Mouse (Mus musculus): ENCODE results near the gene Zfp536.

The Zfp536 gene

DNA sequence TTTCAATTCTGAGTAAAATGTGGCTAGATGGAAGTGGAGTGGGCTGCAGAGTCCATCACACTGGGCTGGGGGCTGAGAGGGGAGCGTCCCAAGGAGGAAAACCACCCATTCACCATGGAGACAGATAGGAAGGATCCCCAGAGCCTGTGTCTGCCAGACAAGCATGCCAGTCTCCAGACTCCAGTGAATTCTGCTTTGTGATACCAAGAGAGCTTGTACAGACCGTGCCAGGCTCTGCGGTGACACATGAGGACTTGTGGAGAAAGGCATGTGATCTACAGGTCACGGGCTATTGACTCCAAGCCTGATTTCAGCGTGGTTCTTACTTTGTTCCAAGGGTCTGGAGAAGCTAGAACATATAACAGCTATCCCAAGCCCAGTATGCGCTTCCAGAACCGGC is 230.5 kb downstream of the Zfp536 start:
- DNase-seq: no peak

DNA sequence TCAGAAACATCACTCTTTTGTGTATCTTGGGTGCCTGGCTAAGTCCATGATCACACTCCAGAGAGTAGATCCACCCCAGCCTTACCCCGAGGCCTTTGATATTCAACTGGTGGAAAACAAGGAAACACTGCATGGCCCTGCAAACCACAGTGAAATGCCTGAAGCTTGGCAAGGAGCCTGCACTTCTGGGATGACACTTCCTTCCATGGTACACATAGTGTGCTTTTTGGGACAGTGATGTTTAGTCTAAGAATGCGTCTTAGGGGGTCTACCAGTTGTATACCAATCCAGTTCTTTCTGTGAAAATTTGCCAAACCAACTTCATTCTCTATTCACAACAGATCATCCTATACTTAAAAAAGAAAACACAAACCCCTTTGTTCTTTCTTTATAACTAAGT is 242.3 kb downstream of the Zfp536 start:
- DNase-seq: no peak

DNA sequence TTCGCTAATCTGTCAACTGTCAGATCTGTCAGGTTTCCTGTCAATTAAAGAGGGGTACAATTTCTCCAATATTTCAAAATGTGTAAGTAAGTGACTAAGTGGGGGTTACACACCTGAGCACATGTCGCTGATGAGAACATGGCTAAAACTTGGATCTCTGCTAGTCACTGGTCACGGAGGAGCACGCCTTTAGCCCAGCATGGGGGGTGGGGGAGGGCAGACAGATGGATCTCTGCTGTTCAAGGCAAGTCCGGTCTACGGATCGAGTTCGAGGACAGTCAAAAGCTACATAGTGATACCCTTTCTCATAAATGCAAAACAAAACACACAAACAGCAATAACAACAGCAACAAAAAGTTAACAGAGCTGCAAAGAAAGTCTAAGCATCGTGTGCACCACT is 245.1 kb downstream of the Zfp536 start:
- DNase-seq: no peak

DNA sequence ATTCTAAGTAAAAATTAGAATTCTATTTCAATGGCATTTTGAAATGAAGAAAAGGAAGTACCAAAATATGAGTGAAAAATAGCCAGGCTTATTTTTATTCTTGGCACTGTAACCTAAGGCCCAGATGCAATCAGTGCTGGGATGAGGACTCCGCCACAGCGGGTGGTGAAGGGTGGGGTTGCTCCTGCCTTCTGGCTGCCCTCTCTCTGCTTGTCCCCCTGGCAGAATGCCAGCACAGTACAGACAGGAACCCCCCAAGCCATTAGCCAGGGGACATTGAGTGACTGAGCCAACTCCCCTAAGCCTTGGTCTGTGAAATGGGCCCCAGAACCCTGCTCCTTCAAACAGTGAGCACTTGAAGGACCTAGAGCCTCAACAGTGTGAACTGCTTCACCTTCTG is 245.6 kb downstream of the Zfp536 start:
- DNase-seq: peak; percentile 73

DNA sequence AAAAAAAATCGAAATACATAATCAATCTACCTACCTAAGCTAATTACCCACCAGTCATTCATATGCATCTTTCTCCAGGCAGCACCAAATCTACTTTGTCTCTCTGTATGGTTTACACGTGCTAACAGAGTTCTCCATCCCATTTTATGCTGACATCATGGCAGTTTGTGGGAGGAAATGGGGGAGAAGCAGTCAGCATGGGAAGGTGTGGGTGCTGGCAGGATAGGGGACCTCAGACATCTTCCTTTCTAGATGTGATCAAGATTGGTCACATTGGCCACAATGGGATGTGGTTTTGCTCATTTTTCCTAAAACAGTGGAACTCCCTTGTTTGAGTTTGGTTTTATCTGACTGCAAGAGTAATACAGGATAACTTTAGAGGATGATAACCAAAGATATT is 252.0 kb downstream of the Zfp536 start:
- DNase-seq: no peak

DNA sequence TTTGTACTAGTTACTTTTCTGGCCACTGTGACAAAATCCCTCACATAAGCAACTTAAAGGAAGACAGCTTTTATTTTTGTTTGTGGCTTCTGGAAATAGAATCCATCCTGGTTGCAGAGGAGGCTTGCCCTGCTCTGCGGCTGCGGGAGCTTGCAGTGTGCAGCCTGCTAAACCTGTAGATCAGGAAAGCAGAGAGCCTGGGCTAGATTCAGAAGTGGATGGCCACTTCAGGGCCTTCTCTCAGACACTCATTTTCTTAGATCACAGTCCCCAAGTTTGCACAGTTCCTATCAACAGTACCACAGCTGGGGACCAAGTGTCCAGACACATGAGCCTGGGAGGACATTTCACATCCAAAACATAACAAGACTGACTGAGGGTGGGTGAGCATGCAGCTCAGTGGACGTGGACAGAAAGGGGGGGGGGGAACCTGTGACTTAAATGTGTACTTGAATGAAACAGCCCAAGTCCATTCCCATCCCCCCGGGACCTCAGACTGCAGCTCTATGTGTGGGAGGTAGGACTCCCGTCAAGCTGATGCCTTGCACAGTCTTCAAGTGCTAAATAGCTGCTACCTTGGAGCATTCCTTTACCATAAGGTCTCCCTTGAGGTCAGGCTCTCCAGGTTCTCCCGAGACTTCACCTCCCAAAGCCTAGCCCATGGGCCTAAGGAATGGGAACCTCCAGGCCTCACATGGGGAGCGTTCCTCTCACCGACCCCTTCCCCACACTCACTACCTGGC is 262.3 kb downstream of the Zfp536 start:
- DNase-seq: no peak

DNA sequence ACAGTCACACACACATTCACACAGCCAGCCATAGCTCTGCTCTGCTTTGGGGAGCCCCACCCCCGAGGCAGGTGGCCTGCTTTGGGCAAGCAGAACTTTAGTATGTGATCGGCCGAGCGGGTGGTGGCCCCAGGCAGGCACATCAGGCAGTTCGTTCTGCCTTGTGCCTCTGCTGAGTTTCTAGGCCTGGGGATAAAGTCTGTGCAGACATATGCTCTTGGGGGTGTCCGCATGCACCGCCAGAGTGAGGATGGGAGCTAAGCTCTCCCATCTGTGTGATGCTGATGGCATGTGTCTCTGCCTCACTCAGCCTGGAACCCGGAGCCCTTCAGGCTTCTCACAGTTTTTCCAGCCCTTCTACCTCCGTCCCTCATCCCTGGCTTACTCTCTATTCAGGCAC is 263.7 kb downstream of the Zfp536 start:
- no peak for DNase-seq

DNA sequence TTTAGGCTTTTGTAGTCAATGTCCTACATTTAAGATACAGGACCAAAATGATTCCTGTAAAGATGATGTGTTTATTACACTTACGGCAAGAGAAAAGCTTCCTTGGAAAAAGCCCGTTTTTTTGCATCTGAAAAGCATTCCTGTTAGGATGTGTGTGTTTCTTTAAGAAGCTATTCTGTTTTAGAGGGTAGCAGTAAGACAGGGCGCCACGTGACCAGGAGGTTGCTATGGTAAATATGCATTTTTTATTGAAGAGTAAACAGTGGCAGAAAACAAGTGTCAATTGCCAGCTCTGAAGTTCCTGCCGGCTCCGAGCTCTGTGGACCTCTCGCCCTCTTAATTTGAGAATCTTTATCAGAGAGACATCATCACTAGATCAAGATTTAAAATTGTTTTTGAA is 267.9 kb downstream of the Zfp536 start:
- DNase-seq: no peak

DNA sequence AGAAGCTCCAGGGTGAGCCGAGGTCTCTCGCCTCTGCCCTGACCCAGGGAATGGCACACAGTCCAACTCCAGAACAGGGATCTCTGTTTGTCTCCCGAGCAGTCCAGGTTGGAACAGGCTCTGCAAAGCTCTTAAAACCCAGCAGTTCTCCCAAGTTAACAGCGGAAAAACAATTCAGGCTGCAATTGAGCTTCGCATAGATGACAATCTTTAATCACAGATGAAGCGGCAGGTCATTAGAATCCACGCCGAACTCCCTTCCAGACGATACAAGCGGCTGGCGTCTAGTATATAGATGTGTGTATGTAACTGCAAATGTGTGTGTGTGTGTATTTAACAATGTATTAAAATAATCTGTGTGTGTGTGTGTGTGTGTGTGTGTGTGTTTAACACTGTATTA is 268.3 kb downstream of the Zfp536 start:
- no peak for DNase-seq

DNA sequence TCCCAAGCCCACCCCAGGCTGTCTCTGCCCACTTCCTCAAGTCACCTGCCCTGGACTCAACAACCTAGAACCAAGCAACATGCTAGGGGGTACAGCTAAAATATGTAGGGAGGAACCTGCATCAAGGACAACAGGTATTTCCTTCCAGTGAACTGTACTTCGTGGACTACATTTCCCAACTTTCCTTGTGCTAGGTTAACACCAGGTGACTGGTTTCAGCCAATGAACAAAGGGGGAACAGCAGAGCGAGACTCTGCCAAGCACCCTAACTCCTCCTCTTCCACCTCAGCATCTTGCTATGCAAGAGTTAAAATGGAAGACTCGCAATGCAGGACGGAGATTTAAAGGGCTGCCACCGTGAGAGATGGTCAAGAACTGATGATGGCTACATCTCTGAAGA is 274.6 kb downstream of the Zfp536 start:
- DNase-seq: no peak

DNA sequence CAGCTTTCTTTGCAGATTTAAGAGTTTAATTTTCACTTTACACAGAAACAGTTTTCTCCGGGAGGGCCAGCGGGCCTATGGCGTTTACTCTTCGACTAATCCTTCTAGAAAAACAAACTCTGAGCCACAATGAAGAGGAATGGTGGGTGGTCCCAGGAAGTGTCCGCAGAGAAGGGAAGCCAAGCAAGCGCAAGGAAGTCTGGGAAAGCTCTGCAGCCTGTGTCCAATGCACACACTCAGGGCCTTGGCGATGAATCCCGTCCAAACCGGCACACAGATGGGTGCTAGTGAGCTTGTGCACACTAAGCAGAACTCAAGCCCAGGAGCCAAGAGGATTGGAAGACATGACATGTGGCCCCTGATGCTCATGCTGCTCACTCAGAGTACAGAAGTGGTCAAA is 276.9 kb downstream of the Zfp536 start:
- DNase-seq: no peak

DNA sequence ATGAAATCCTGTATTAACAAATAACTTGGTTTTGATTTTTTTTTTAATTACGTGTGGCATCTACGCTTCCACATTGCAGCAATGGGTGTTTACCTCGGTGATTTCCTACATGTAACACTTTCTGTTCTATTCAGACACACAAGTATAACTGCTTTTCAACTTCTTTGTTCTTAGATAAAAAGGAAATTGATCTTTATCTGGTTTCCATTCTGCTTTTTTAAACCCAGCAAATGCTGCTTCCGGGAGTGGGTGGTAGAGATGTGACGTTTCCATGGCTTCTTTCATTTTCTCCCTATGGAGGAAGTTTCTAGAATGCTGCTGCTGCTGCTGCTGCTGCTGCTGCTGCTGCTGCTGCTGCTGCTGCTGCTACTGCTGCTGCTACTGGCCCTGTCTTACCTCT is 283.1 kb downstream of the Zfp536 start:
- no peak for DNase-seq

DNA sequence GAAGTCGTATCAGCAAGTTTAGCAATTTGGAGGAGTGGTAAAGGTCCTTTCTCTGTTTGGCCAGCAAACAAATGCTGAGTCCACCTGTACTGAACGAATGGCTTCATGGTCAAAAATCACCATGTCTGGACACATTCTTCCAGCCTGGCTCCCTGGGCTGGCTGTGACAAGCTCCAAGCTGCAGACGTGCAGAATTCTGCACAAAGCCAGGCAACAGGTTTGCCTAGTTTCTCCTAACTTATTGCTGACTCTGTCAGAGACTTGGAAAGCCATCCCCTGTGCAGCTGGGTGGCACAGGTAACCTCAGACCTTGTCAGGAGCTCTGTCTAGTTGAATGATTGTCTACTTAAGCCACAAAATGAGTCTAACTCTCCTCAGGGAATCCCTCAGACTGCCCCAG is 288.5 kb downstream of the Zfp536 start:
- no peak for DNase-seq

DNA sequence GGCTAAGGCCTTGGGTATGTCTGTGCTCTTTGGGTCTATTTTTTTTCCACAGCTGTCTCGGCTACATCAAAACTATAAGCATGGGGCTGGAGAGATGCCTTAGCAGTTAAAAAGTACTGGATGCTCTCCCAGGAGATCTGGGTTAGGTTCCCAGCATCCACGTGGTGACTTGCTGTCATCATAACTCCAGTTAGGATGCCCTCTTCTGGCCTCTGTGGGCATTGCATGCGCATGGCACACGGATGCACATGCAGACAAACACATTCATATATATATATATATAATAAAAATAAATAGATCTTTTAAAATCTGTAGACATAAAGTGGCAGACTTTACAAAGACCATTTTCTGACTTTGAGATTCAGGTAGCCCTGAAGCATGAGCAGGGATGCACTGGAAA is 290.9 kb downstream of the Zfp536 start:
- DNase-seq: no peak

DNA sequence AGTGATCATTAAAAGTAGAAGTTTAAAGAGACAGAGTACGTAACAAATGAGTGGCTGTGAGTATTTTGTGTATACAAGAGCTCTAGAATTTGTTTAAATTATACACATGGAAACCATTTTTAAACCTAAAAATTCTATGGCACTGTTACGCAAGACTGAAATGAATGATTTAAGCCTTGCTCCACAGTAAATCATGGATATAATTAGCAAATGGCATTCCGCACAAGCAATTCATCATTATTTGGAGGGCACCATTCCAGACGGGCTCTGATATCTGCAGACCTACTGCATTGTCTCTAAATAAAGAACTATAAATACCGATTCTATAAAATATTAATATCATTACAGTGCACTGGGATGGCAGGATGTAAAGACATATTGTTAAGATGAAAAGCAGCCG is 292.3 kb downstream of the Zfp536 start:
- no peak for DNase-seq

DNA sequence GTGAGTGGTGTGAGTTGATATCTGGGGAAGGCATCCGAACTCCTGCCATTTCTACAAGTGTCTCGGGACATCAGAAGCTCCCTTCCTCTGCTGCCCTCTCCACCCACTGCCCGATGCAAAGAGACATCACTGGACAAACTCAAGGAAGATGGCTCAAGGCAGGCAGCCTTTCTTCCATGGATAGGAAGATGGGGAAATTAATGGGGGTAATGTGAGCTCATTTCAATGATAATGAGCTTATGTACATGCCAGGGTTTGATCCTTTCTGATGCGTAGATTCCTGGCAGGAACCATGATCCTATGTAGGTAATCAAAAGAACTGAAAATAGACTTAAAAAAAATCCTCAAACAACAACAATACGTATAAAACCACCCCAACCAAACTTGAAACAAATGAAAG is 296.1 kb downstream of the Zfp536 start:
- DNase-seq: no peak

DNA sequence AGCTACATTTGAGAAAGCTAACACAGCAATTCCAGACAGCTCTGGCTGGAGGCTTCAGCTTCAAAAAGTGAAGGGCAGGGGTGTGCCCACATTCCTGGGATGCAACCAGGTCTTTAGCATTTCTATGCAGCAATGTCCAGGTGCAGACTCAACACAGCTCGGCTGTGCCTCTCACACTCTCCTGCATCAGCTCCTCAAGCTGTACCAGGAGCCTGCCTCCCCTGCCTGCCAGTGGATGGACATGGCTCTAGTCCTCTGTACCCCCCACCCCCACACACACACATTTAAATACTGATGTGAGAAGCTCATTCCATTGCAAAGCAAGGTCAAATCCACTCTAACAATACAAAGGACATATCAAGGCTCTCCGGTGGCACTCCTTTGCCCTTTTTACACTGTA is 298.0 kb downstream of the Zfp536 start:
- DNase-seq: no peak

DNA sequence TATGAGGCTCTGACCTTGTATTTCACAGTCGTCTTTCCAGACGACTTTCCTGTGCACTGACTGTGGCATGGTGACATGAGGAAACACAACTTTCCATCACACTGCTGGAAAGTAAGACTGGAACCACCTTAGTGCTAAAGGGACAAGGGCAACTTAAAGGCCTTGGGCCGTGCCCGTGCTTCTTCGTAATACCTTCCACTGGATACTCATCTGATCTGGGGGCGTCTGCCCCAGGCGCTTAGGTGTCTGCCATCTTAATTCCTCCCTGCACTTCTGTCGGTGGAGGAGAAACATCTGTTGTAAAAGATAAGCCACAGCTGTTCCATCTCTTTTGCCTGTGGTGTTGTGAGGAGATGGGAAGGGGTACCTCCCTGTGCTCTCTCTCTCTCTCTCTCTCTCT is 299.2 kb downstream of the Zfp536 start:
- no peak for DNase-seq

DNA sequence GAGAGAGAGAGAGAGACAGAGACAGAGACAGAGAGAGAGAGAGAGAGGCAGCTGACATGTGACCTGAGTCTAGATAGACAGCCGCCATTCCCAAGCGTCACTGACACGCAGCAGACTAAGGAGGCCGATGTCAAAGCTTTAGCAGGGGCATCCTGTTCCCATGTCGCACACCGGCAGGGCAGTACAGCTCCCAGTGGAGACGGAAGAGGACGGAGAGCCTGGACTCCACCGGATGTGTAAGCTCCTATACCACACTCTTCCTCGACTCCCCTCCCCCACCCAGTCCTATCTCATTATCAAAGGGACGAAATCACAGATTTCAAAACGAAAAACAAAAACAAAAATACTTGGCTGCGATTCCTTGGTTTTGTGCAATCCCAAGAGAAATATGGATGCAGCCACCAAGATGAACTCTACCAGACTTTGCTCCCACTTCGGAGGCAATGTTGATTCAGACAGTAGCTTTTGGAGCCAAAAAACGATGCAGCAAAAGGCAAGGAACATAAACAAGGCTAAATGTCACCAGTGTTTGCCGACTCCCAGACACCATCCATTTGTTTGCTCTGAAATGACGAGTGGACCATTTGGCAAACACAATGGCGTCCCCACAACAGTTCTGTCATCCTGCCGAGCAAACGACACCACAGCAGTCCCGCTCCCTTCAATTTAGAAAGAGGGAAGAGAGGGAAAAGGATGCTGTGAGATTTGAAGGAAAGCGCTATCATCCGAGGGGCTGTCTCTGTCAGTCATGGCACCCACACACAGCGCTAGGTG is 299.9 kb downstream of the Zfp536 start:
- DNase-seq: no peak

DNA sequence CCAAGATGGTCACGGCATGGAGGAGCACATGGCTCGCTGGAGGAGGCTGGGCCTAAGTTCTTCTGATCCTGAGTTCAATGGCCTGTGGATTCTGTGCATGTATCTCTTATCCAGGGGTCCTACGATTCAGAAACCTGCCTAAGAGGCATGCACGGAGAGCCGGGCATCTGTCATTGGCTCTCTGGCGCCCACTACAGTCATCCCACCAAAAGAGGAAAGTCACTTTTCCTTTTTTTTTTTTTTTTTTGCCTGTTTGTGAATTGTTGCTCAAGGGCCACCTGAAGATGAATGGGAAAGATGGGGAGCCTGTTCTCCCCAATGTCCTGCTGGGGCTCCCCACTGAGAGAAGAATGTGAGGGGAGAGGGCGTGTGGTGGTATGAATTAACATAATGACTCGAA is 301.7 kb downstream of the Zfp536 start:
- DNase-seq: no peak

DNA sequence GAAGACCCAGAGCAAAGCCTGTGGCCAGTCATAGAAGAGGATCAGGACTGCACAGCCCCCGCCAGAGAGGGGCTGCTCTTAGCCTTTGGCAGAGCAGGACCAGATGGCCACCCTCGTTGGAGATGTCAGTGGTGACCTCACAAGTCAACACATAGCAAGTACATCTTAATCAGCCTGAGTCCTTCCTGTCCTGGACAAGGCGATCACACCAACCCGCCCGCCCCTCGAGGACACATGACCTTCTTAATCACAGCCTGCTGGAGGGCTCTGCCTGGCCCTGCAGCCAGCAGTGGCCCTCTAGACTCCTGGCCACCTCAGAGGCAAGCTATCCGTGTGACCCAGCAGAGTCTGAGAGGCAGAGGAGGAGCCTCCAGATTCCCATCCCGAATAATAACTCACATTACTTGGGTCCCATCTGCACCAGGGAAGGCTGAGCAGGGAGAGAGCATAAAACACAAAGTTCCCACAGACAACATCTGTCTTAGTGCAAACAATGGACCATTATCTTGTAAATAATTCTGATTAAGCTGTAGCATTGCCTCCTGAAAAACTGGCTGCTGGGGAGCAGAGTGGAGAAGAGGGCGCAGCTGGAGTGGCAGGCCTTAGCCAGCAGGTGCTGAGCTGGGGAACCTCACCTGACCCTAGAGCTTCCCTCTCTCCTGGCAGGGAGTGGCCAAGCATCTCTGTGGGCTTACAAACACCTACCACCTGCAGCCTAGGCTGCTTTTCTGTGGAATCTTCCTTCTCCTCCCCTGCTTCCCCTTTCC is 306.8 kb downstream of the Zfp536 start:
- DNase-seq: no peak

DNA sequence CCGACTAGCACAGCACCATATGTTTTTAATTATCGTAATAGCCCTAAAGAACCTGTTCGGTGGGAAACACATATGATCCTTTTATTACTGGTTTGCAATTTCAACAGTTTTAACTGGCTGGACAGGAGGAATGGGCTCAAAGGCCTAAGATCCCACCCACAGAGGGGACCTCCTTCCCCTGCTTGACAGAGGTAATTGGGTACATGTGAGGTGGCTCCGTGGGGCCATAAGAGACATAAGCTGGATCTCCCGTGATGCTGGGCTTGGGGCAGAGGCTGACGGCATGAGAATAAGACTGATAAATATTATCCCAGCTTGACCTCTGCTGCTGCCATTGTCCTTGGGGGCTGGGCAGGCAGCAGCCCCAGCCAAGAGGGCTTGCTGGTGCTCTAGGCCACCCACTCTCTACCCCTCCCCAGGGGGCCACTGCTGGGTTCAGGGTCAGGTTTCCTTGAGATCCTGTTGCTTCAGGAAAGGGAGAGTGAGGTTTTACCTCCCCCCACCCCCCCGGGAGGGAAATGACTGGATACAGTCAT is 309.2 kb downstream of the Zfp536 start:
- DNase-seq: no peak

DNA sequence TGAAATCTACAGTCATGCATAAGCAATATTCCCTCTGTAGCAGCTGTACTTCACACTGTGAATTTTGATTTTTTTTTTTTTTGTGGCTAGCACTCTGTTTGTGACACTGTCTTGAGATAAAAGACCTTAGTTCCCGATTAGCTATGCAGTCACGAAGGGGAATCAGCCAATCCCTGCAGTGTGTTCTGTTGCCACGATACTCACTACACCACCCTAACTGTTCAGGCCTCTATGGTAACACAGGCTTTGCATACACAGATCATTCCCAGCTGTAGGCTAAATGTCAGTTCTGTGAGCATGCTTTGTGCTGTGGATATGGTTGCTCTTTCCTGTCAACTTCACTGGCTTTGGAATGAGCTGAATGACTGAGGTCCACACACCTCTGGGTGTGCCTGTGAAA is 325.9 kb downstream of the Zfp536 start:
- DNase-seq: no peak

DNA sequence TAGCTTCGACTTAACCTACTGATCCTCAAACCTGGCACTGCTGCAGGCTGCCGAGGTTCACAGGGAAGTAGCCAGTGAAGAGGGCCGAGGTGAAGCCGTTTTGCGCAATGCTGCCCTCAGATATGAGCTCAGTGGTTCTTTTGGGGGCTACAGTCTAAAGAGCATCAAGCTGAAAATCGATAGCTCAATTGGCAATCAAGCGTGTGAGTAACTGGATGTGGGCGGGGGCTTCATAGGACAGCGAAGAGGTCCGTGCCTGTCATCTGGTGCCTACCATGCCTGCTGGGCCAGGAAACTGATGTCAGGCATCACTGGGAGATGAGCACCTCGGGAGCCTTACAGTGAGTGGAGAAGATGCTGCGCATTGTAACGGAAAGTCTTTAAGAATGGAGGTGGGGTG is 333.5 kb downstream of the Zfp536 start:
- no peak for DNase-seq
